Mouse (Mus musculus) neural tube, embryonic 12.5 days (tissue): ENCODE results near the gene Hs6st1. TPM values are rescaled to one million over a fixed set of nuclear protein-coding genes. Genes with fewer than 3 reads are reported as not detected.
A peak's percentile ranks its signal among the peaks of the same experiment; 100 is the strongest.

Source experiments
- ATAC-seq: fragments of 200-750 bp; cut with Nextera tagmentation; 2 replicates; pipeline ENCODE4 v1.8.0; 2017; ENCODE audit warnings: low read depth, mild to moderate bottlenecking, moderate TSS enrichment, moderate library complexity; ENCODE audit not compliant: low FRiP score
- H3K27ac ChIP-seq: fragments of 300-500 bp; sonication (generic); 2 replicates; pipeline ENCODE4 v1.5.1; 2016
- H3K27me3 ChIP-seq: fragments of 300-500 bp; sonication (generic); replicated peaks from 2 replicates; pipeline ENCODE4 v1.6.1; 2016; ENCODE audit warnings: mild to moderate bottlenecking
- H3K36me3 ChIP-seq: fragments of 300-500 bp; sonication (generic); 2 replicates; pipeline ENCODE4 v1.6.1; 2016; ENCODE audit warnings: mild to moderate bottlenecking
- H3K4me1 ChIP-seq: fragments of 300-500 bp; sonication (generic); 2 replicates; pipeline ENCODE4 v1.6.1; 2016
- H3K4me2 ChIP-seq: fragments of 300-500 bp; sonication (generic); replicated peaks from 2 replicates; pipeline ENCODE4 v1.6.1; 2016; ENCODE audit warnings: mild to moderate bottlenecking
- H3K4me3 ChIP-seq: fragments of 300-500 bp; sonication (generic); 2 replicates; pipeline ENCODE4 v1.5.1; 2016
- H3K9ac ChIP-seq: fragments of 300-500 bp; sonication (generic); 2 replicates; pipeline ENCODE4 v1.6.1; 2016; ENCODE audit warnings: mild to moderate bottlenecking
- H3K9me3 ChIP-seq: fragments of 300-500 bp; sonication (generic); 2 replicates; pipeline ENCODE4 v1.6.1; 2016; ENCODE audit warnings: mild to moderate bottlenecking
- WGBS: fragments of 180-500 bp; shearing (Covaris S2); methylation state at CpG from one replicate; pipeline ENCODE4 v1.1.7; 2016; 5-methylcytosine and 5-hydroxymethylcytosine counted together
- polyA plus RNA-seq: library from polyadenylated mRNA; unstranded; fragments of >200 nt; fragmentation: Nextera tagmentation; extraction: Ambion mirVana; gene quantifications from 2 replicates; pipeline ENCODE4 v1.2.1, GENCODE M21; 2016

Gene Hs6st1
- polyA plus RNA-seq, 1 experiment from 2014 or later, result 34.4 TPM

DNA sequence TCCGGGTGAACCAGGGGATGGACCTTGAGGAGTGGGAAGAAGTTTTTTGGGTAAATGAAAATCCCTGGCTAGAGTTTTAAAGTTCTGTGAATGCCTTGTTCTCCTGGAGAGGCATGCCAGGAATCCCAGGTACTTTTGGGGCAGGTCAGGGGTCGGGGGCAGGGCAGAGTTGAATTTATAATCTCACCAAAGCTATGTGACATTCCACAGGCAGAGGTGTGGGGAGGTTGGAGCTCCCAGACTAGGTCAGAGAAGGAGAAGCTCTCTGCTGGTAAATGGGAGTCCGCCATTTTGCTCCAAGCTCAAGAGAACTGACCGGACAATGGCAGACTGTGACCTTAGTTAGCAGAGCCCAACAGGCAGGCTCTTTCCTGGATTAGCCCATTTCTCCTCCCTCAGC, 51.2 kb downstream of the Hs6st1 start:
- Histone ChIP-seq H3K4me2 (no peak overlapping the region), H3K9me3 (no peaks in the 10 kb centered on the region), H3K9ac (no peak overlapping the region), H3K27ac (no peak overlapping the region), H3K36me3 (no peaks in the 10 kb centered on the region), H3K27me3 (no peaks in the 10 kb centered on the region), H3K4me3 (no peak overlapping the region), H3K4me1 (no peaks in the 10 kb centered on the region)
- ATAC-seq, result no peak
- WGBS, result 85% methylated on average over 4 of the region's 4 CpGs

DNA sequence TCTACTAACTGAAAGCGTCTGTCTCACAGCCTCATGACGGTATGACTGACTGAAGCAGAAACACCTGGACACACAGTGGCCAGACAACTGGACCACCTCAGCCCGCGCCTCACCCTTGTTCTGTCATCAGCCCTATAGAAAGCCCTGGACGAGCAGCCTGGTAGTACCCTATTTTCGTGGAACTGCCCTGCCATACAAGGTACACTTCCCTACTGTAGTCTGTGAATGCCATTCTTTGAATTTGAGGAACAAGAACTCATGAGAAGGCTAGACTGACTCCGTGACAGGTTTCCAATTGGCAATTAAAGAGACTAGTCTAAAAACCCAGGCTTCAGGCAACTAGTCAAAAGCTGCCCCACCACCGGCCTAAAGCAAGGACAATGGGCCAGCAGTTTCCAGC, 53.0 kb downstream of the Hs6st1 start:
- H3K9ac ChIP-seq, result no peak overlapping the region
- no peaks in the 10 kb centered on the region for H3K36me3 ChIP-seq
- no peaks in the 10 kb centered on the region for H3K27me3 ChIP-seq
- no peaks in the 10 kb centered on the region for H3K9me3 ChIP-seq
- H3K4me2 ChIP-seq, result no peak overlapping the region
- no peak overlapping the region for H3K27ac ChIP-seq
- no peak for ATAC-seq
- no peaks in the 10 kb centered on the region for H3K4me1 ChIP-seq
- H3K4me3 ChIP-seq, result no peak overlapping the region
- WGBS, result 89% methylated on average over 8 of the region's 8 CpGs

- Histone ChIP-seq H3K4me2 (no peak overlapping the region), H3K4me3 (no peak overlapping the region), H3K4me1 (no peaks in the 10 kb centered on the region), H3K9me3 (no peaks in the 10 kb centered on the region), H3K27ac (no peak overlapping the region), H3K27me3 (no peaks in the 10 kb centered on the region), H3K36me3 (no peaks in the 10 kb centered on the region), H3K9ac (no peak overlapping the region)
- WGBS, result 39% methylated on average over 7 of the region's 7 CpGs
- no peak for ATAC-seq
Measured at GRCm38 (mm10) chr1:36125076-36125475, 56.9 kb downstream of the Hs6st1 start.

DNA sequence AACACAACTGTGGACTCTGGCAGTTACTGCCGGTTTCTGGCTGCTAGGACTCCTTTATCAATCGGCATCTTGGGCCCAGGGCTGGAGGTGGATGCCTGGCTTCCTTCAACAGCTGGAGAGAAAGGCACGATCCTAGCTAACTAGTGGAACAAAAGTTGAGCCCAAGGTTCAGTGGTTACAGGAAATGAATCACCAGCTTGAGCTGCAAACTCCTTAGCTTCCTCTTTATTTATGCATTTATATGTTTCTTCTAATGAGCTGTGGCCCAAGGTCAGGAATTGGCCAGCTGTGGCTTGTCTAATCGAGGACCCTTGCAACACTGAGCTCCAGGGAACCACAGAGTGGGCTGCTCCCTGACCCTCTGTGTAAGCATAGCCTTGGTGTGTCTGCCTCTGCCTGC, 60.9 kb downstream of the Hs6st1 start:
- Histone ChIP-seq H3K27ac (no peak overlapping the region), H3K4me2 (no peak overlapping the region), H3K4me1 (no peaks in the 10 kb centered on the region), H3K9me3 (no peaks in the 10 kb centered on the region), H3K4me3 (no peak overlapping the region), H3K27me3 (no peaks in the 10 kb centered on the region), H3K36me3 (no peaks in the 10 kb centered on the region), H3K9ac (no peak overlapping the region)
- 82% methylated on average over 4 of the region's 4 CpGs for WGBS
- ATAC-seq, result no peak

DNA sequence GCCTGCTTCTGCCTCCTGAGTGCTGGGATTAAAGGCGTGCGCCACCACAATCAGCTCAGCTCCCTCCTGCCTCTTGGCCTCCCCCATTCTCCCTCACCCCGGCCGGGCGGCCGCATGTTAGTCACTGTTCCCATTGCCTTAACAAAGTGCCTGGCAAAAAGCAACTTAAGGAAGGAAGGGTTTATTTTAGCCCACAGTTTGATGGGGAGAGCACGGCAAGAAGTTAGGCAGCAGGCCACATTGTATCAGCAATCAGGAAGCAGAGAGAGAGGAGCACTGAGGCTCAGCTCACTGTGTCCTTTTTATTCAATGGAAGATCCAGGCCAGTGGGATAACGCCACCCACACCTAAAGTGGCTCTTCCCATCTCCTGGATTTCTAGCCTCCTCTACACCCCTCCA, 61.7 kb downstream of the Hs6st1 start:
- no peak overlapping the region for H3K9ac ChIP-seq
- H3K4me1 ChIP-seq, result no peaks in the 10 kb centered on the region
- no peak overlapping the region for H3K4me3 ChIP-seq
- no peak overlapping the region for H3K27ac ChIP-seq
- H3K9me3 ChIP-seq, result no peaks in the 10 kb centered on the region
- no peaks in the 10 kb centered on the region for H3K36me3 ChIP-seq
- no peak for ATAC-seq
- H3K4me2 ChIP-seq, result no peak overlapping the region
- 95% methylated on average over 8 of the region's 8 CpGs for WGBS
- no peaks in the 10 kb centered on the region for H3K27me3 ChIP-seq

DNA sequence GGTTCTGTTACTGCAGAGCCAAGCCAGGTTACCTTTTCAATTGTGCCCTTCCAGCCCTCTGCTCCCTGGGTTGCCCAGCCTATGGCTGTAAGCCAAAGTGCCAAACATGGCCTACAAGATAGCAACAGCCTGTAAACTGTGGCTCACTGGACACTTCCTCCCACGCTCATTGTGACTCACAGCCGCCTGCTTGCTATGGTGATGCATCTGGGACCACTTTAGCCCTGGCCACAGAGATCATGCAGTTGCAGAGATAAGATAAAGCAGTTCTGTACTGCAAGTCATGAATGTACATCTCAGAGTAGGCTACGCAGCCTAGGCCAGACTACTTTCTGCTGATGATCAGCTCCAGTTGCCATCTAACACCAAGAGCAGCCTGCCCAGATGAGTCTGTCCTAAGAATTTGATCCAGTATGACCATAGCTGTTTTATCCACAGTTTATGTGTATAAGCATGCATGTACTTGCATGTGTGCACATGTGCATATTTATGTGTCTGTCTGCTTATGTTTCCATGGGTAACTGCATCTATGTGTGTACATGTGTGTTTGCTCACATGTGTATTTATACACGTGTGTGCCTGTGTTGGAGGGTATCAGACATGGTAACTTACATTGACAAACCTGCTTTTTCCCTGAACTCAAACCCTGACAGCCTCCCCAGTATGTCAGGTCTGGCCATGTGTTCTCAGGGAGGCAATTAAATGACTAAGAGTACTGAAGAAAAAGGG, 62.3 kb downstream of the Hs6st1 start:
- H3K9me3 ChIP-seq, result no peaks in the 10 kb centered on the region
- H3K4me3 ChIP-seq, result no peak overlapping the region
- H3K27me3 ChIP-seq, result no peaks in the 10 kb centered on the region
- no peaks in the 10 kb centered on the region for H3K36me3 ChIP-seq
- no peak overlapping the region for H3K27ac ChIP-seq
- H3K9ac ChIP-seq, result no peak overlapping the region
- H3K4me1 ChIP-seq, result no peaks in the 10 kb centered on the region
- no peak for ATAC-seq
- no peak overlapping the region for H3K4me2 ChIP-seq
- WGBS, result 90% methylated on average over 4 of the region's 4 CpGs

DNA sequence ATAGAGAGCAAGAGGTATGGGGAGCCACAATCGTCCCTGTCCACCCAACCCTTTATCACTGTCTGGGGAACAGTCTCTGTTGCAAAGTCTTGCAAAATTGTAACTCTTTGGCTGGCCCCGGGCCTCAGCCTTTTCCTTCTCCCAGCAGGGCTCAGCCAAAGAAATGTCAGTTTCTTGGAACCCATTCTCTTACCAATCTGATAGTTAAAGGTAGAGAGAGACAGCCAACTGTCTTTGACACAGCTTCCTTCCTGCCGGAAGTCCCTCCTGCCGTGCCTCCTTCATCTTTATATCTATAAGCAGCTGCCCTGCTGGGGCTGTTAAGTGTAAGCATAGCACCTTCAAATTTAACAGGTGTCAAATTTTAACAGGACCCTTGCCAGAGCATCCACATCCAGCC, 63.0 kb downstream of the Hs6st1 start:
- no peak for ATAC-seq
- H3K9me3 ChIP-seq, result no peaks in the 10 kb centered on the region
- no peak overlapping the region for H3K27ac ChIP-seq
- H3K9ac ChIP-seq, result no peak overlapping the region
- no peak overlapping the region for H3K4me3 ChIP-seq
- H3K4me2 ChIP-seq, result no peak overlapping the region
- no peaks in the 10 kb centered on the region for H3K36me3 ChIP-seq
- H3K27me3 ChIP-seq, result no peaks in the 10 kb centered on the region
- no peaks in the 10 kb centered on the region for H3K4me1 ChIP-seq
- WGBS, result 50% methylated on average over 4 of the region's 4 CpGs

DNA sequence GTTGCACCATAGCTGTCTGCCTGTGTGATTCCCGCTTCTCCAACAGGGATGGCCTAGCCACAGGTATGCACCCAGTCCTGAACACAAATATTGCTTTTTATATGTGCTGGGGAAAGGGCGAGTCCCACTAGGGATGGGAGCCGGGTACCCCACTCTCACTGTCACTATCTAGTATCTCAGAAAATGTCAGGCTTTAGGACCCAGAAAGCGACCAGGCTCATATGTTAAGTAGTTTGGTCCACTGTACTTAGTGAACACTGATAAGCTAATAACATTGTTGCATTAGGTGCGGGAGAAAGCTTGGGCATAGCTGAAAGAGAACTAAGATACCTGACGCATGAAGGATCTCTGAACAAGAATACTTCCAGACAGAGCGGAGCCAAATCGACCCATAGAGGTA, 63.6 kb downstream of the Hs6st1 start:
- ATAC-seq, result no peak
- 78% methylated on average over 8 of the region's 8 CpGs for WGBS
- Histone ChIP-seq H3K4me2 (no peak overlapping the region), H3K27me3 (no peaks in the 10 kb centered on the region), H3K4me1 (no peaks in the 10 kb centered on the region), H3K27ac (no peak overlapping the region), H3K4me3 (no peak overlapping the region), H3K9me3 (no peaks in the 10 kb centered on the region), H3K9ac (no peak overlapping the region), H3K36me3 (no peaks in the 10 kb centered on the region)

GRCm38 (mm10) chr1:36132211-36132610, 64.0 kb downstream of the Hs6st1 start:
- WGBS, result 67% methylated on average over 4 of the region's 4 CpGs

GRCm38 (mm10) chr1:36133041-36133440, 64.8 kb downstream of the Hs6st1 start:
- no peak overlapping the region for H3K4me3 ChIP-seq
- no peaks in the 10 kb centered on the region for H3K27me3 ChIP-seq
- H3K36me3 ChIP-seq, result no peaks in the 10 kb centered on the region
- ATAC-seq, result no peak
- no peak overlapping the region for H3K27ac ChIP-seq
- no peaks in the 10 kb centered on the region for H3K4me1 ChIP-seq
- no peak overlapping the region for H3K4me2 ChIP-seq
- H3K9me3 ChIP-seq, result no peaks in the 10 kb centered on the region
- H3K9ac ChIP-seq, result no peak overlapping the region
- WGBS, result 76% methylated on average over 8 of the region's 8 CpGs

More at GRCm38 (mm10) chr1:36132211-36132610, 64.0 kb downstream of the Hs6st1 start:
- no peak for ATAC-seq
- H3K4me2 ChIP-seq, result no peak overlapping the region
- no peak overlapping the region for H3K9ac ChIP-seq
- H3K4me3 ChIP-seq, result no peak overlapping the region
- H3K9me3 ChIP-seq, result no peaks in the 10 kb centered on the region
- no peaks in the 10 kb centered on the region for H3K27me3 ChIP-seq
- H3K4me1 ChIP-seq, result no peaks in the 10 kb centered on the region
- H3K36me3 ChIP-seq, result no peaks in the 10 kb centered on the region
- no peak overlapping the region for H3K27ac ChIP-seq

DNA sequence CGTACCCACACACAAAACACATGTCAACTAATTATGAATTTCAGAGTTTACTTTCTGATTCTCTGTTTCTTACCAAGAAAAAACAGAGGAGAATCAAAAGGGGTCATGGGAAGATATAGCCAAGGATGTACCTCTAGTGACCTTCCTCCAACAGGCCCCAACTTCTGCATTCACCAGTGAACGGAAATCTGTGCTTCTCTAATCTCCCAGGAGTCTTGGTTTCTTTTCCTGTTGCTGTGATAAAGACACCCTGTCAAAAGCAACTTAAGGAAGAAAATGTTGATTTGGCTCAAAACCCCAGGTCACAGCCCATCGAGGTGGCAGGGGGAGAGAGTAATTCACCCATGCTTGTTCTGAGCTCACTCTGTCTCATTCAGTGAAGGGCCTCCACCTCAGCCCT, 65.4 kb downstream of the Hs6st1 start:
- Histone ChIP-seq H3K4me3 (no peak overlapping the region), H3K9me3 (no peaks in the 10 kb centered on the region), H3K4me2 (no peak overlapping the region), H3K27ac (no peak overlapping the region), H3K9ac (no peak overlapping the region), H3K27me3 (no peaks in the 10 kb centered on the region), H3K4me1 (no peaks in the 10 kb centered on the region), H3K36me3 (no peaks in the 10 kb centered on the region)
- WGBS, result 84% methylated on average over 3 of the region's 3 CpGs
- no peak for ATAC-seq

DNA sequence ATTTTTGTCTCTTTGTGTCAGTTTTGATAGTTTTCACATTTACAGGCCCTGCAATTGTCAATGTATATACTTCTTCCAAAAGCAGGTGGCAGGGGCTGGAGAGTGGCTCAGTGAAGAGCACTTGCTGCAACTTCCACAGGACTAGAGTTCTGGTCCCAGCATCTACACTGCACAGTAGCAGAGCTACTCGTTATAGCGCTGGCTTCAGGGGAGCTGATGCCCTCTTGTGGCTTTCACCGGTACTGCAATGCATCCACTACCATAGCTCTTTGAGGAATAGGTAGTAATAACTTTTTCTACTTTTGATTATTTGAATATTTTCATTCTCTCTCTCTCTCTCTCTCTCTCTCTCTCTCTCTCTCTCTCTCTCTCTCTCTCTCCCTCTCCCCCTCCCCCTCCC, 66.4 kb downstream of the Hs6st1 start:
- ATAC-seq, result 0 out of 2 replicates have a peak, but pooled peaks have one; percentile 58
- no peaks in the 10 kb centered on the region for H3K27me3 ChIP-seq

GRCm38 (mm10) chr1:36140311-36140710, 72.1 kb downstream of the Hs6st1 start:
- Histone ChIP-seq H3K27me3 (no peaks in the 10 kb centered on the region), H3K4me2 (no peak overlapping the region), H3K9ac (no peak overlapping the region), H3K4me3 (no peak overlapping the region), H3K36me3 (peaks cover 36% of the 10 kb centered on the region), H3K9me3 (no peaks in the 10 kb centered on the region), H3K27ac (no peak overlapping the region), H3K4me1 (no peaks in the 10 kb centered on the region)
- WGBS, result 96% methylated on average over 15 of the region's 15 CpGs
- no peak for ATAC-seq

More for the DNA sequence above, 66.4 kb downstream of the Hs6st1 start:
- Histone ChIP-seq H3K4me3 (no peak overlapping the region), H3K9me3 (no peaks in the 10 kb centered on the region), H3K4me2 (no peak overlapping the region), H3K27ac (no peak overlapping the region), H3K4me1 (no peaks in the 10 kb centered on the region), H3K36me3 (0 out of 2 replicates have a peak, but pooled peaks cover 4% of the 10 kb centered on the region), H3K9ac (no peak overlapping the region)
- 2% methylated on average over 3 of the region's 3 CpGs for WGBS
